Mouse (Mus musculus) left cerebral cortex, postnatal 4 days (tissue): Measurements from ENCODE around the gene Fbxo31. TPM values are rescaled to one million over a fixed set of nuclear protein-coding genes. Genes with fewer than 3 reads are reported as not detected.
A peak's percentile ranks its signal among the peaks of the same experiment; 100 is the strongest.

Experiments used
- DNase-seq: peaks from one replicate; pipeline ENCODE4 v3.0.0-alpha.2; 2022
- intact Hi-C: fragments of 180-260 bp; cut with DNase I; formaldehyde crosslinking; loops from one replicate; pipeline ENCODE4 v1.15.1; 2025
- total RNA-seq, 2 experiments: library from RNA; stranded (reverse); gene quantifications; 2 replicates each; pipeline ENCODE4 v1.2.3; 2021

Fbxo31 gene
- total RNA-seq, 2 experiments from 2014 or later: 64.1 to 67.3 TPM

DNA sequence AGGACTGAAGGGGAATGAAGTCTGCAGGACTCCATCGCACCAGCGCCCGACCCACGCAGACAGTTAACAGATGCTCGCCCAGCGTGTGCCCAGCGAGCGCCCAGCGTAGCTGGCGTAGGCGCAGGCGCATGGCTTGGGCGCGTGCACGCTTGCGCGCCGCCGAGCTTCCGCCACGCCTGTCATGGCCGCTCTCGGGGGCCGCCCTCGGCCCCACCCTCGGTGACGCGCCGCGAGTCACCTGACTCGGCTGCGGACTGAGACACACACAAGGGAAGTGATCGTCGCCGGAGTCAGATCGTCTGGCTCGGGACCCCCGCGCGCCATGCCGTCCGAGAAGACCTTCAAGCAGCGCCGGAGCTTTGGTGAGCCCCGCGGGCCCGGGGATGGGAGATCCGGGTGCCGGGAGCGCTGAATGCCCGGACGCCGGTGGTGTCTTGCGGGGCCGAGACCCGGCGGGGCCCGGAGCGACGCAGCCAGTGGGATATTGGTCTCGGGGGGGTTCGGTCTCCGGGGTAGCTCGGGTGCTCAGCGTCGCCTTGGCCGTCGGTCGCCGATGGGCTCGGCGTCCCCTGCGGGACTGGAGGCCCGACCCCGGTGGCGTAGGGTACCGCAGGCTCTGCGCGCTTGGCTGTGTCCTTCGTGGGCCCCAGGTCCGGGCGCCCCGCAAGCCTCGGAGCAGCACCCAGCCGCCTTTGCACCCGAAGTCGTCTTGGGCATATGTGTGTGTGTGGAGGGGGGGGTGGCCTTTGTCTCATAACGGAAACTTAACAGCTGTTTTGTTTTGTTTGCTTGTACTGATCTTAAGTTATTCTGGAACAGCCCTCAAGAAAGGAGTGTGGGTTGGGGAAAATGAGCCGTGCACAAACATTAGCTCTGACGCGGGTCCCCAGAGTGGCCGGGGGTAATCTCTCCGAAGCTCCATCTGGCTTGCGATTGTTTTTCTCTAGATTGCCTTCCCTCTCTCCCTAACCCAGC lies 11.9 kb upstream of the Fbxo31 start, which contains the start of gene Map1lc3b:
Gene Map1lc3b, plus strand, starts transcription at position 159 of the 975 bp plus-strand sequence.
- peak; percentile 96 for DNase-seq
- intact Hi-C loops: no loop called here

DNA sequence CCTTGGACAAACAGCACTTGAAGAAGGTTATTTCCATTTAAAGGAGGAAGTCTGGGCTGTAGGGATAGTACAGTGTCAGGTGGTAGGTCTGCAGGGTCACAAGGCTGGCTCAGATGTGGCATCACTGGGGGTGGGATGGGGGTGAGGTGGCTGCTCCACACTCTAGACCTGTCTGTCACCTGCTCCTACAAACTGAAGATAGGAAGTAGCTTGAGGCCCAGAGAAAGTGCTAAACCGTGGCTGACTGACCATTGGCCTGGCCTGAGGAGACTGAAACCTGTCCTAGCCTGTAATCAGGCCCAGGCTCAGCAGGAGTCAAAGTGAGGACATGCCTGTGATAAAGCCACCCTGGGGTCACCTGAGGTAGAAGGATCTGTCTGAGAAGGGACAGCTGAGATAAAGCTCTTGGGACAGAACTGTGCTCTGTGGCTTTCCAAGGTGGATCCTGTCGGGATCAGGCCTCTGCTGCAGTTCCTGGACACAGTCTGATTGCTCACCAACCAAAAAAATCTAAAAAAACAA lies 10.7 kb upstream of the Fbxo31 start:
- intact Hi-C loops: no loop called here
- DNase-seq: no peak

DNA sequence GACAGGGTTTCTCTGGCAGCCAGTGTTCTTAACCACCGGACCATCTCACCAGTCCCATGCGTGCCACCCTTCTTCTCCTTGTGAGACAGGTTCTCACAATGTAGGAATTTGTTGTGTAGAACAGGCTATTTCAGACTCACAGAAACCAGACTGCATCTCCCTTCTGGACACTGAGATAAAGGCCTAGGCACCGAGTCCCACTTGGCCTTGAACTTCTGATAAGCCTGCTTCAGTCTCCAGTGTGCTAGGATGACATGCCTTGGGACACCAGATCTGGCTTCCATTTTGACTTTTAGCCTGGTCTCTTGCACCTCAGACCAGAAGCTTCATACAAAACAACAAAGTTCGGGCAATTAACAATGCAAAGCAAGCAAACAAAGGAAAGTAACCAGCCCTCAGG lies 10.1 kb upstream of the Fbxo31 start:
- intact Hi-C loops: no loop called here

GRCm38 (mm10) chr8:121585159-121585825 lies 6.7 kb upstream of the Fbxo31 start:
- DNase-seq: peak; percentile 100
- intact Hi-C loops: no loop called here

More for the DNA sequence above, 10.1 kb upstream of the Fbxo31 start:
- no peak for DNase-seq

DNA sequence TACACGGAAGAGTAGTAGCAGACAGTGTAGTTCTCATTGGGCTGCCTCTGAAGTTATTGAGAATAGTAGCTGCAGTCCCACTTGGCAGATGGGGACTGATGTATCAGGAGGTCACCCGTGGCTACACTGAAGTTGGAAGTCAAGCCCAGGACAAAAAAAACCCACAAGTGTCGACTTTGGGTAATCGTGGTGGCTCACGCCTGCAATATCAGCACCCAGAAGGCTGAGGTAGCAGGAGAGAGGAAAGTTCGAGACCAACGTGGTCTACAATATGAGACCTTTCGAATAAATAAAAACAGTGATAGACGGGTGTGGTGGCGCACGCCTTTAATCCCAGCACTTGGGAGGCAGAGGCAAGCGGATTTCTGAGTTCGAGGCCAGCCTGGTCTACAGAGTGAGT lies 6.1 kb upstream of the Fbxo31 start:
- DNase-seq: no peak
- intact Hi-C loops: no loop called here

GRCm38 (mm10) chr8:121583653-121584052 lies 5.0 kb upstream of the Fbxo31 start:
- intact Hi-C loops: no loop called here
- DNase-seq: no peak

DNA sequence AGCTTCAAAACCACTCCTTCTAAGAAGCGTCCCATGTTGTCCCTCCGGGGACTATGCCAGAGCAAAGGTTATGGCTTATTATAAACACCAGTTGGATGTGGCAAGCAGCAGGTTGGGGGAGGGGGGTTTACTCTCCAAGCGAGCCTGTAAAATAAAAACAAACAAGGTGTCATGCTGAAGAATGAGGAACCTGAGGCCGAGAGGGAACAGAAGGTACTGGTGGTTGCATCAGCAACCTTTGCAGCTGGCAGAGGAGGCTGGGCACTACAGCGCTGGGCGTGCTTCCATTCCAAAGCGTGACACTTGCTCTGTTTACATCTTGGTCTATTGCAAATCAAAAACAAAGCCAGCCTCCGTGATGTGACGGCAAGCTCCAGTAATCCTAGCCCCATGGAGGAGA lies 1.9 kb upstream of the Fbxo31 start:
- intact Hi-C loops: no loop called here
- no peak for DNase-seq

DNA sequence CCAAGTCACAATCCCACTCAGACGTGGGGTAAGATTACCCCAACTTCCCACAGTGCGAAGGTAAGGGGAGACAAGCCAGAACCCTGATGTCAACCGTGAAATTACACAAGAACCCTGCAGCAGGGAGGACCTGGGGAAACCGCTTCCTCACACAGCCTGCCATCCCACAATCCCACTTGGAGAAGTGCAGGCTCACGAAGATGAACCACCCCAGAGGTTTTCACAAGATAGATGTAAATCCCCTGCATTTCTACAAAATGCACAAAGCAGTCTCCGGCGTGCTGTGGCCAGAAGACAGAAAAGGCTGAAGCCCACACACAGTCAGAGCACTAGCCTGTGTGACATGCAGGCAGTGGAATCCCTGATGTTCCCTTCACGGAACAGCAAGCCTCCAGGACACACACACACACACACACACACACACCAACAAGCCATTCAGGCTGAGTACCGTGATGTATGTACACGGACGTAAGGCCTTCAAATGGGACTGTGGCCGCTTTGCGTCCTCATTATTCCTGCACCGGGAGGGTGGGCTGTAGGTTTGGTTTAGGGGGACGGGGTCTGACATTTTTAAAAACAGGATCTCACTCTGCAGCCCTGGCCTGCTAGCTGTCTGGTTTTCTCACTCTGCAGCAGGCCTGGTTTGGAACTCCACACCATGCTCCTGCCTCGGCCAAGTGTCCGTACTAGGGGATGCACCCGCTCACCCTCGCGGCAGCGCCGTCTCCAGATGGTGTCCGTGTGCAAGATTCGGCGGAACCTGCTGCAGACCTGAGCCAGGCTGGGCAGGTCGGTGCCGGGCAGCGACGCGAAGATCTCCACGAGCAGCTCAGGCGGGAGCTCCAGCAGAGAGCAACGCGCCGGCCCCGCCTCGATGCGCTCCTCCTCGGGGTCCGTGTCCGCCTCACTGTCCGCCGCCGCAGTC lies 593 bp downstream of the Fbxo31 start:
- no peak for DNase-seq
- intact Hi-C loops: no loop called here

DNA sequence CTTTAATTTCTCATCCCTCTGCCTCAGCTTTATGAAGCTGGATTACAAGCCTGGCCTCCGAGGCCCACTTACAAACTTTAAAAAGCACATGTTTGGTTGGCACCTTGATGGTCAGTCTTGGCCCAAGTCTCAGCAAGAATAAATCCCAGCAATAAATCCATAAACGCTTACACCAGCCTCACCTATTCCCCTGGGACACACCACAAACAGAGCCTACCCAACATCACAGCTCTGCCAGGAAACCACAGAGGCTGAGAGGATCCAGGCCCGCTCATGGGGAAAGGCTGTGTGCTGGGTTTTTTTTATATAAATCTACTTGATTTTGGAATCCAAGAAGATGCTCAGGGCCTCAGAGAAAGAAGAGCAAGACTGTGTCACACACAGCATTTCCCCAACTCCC lies 2.9 kb downstream of the Fbxo31 start:
- intact Hi-C loops: no loop called here
- DNase-seq: no peak

DNA sequence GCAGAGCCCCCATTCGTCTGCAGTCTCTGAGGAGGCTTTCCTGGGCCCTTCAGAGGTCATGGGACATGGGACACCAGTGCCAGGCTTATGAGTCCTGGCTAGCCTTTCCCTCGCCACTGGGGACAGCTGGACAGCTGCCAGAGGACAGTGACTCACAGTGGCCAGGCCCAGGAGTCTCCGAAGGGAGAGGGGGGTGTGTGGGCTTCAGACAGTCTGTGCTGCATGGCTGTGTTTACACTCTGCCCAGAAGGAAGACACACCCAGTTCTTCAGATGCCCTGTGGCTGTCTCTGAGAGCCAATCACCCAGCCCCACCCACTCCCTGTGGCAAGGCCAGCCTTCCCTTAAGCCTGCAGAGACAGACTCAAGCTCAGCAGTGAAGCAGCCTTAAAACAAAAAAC lies 5.3 kb downstream of the Fbxo31 start:
- peak; percentile 56 for DNase-seq
- intact Hi-C loops: no loop called here

DNA sequence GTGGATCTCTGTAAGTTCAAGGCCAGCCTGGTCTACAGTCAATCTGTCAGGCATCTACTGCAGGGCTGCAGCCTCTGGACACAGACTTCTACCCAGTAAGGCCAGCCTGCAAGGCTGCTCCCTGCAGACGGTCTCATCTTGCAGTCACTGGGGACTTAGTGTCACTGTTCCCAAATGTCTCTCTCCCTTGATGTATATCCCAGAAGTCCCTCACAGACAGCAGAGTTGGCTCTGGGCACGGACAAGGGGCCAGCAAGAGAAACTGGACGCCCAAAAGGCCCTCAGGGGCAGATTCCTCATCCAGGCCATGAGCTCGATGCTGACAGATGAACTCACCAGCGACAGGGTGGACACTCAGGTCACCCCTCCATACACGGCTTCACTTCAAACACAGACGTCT lies 6.5 kb downstream of the Fbxo31 start:
- no peak for DNase-seq
- intact Hi-C loops: no loop called here

DNA sequence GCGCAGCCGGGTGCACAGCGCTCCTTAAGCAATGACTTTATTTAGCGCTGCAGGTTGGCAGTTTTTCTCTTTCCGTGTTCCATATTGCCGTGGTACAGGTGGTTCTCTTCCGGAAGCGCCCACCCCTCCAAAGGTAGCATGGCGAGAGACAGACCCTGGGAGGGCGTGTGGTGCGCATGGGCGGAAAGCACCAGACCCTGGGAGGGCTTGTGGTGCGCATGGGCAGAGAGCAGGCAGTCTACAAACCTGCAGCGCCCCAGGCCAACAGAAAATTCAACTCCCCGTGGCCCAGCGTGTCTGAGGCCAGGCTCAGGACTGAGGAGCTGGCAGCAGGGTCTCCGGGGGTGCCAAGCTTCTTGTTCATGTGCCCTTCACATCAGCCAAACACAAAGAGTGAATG lies 7.8 kb downstream of the Fbxo31 start:
- DNase-seq: no peak
- intact Hi-C loops: no loop called here

DNA sequence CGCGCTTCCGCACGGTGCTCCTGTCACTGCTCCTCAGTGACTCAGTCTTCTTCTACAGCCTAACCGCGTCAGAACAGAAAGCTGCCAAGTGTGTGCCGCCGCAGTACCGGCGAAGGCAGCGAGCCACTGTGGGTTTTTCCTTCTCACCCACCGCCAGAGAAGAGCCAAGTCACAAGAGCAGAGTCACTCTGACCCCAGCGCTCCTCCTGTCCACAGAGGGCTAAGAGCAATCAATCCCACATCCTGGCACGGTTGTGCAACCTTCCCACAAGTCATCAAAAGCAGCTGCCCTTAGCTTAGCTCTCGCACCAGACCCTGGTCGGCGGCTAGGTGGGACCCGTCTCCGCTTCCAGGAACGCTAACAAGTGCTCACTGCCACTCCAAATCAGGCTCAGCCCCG lies 8.3 kb downstream of the Fbxo31 start:
- intact Hi-C loops: no loop called here
- DNase-seq: no peak

DNA sequence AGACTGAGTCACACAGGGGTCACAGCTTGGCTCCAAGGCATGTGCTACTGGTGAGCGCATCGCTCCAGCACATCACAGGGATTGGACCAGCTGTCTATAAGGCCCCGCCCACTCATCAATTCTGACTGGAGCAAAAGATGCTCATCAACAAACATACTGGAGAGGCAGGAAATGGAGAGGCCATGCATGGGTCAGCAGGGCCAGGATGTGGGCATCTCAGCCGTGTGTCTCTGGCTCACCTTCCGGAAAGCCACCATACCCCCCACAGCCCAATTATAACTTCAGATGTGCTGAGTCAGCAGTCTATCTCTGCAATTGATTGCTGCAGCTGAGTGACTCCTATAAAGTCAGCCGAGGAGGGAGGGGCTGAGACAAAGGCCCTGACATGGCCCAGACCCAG lies 10.3 kb downstream of the Fbxo31 start:
- DNase-seq: no peak
- intact Hi-C loops: no loop called here

DNA sequence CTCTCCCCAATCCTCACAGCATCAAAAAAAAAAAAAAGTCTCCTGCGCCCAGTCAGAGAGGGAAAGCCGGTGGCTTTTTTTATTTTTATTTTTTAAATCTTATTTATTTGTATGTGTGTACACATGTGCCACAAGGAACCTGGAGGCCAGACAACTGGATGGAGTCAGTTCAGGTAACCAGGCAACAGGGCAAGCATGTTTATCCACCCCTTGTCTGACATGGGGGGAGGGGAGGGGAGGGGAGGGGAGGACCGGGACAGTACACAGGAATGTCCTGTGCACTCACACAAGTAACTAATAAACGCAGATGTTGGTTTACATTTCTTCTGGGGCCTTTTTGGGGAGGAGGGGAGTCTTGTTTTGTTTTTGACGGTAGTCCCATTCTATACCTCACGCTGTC lies 14.9 kb downstream of the Fbxo31 start:
- intact Hi-C loops: no loop called here
- DNase-seq: no peak

DNA sequence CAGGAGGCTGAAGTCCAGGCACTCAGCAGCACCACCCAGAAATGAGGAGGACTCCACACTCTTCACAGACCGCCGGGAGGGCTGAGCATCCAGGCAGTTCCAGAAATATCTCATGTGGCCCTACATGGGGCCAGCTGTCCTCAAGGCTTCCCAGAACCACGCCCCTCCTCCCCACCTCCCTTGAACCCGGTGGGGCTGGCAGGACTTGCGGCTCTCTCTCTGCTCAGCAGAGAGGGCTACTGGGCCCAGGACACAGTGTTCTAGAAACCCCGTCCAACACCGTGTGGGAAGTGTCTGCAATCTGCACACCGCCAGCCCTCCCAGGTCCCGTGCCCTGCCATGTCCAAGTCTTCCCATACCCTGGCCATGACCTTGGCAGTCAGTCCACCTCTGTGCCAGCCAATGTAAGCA lies 15.7 kb downstream of the Fbxo31 start:
- intact Hi-C loops: no loop called here
- DNase-seq: no peak

DNA sequence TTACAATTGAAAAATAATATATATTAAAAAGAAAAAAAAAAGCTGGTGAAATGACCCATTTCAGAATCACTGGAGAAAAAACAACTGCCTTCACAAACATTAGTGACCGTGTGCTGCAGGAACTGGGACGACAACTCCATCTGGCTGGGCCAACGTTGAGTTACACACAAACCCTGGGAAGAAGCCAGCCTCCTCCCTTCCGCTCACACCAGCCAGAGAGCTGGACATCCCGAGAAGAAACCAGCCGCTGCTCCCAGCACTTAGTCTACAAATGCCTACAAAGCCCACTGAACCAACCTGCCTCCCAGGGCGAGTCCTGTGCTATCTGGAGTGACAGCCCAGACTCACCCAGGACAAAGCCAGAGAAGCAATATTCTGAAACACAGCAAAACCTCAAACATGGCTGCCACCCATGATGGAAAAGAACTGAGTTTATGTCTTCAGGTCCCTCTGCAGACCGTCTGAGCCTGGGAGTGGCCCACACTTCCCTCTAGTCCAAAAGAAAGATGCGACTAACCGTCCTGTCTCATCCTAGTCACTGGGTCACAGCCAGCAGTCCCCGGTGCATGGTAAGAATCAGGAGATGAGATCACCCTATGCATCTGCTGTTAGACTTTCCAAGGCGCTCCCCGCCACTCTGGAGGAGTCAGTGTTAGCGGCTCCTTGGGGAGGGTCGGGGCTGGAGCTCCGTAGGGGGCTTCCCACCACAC lies 16.8 kb downstream of the Fbxo31 start:
- intact Hi-C loops: no loop called here
- no peak for DNase-seq

- DNase-seq: no peak
- intact Hi-C loops: no loop called here
Observed at GRCm38 (mm10) chr8:121560432-121561100, 18.0 kb downstream of the Fbxo31 start.

GRCm38 (mm10) chr8:121559801-121560200 lies 18.8 kb downstream of the Fbxo31 start:
- intact Hi-C loops: no loop called here
- DNase-seq: no peak
